Mouse (Mus musculus): Measurements from ENCODE around the gene Sec62.

Gene Sec62

GRCm38 (mm10) chr3:30792737-30793402, at the start of gene Sec62:
Sec62 (plus strand) TSS chr3:30792875.
- DNase-seq = peak; percentile 94

GRCm38 (mm10) chr3:30742891-30743290, 49.8 kb upstream of the Sec62 start:
- peak; percentile 18 for DNase-seq

- DNase-seq = no peak
These were observed 46.7 kb upstream of the Sec62 start, which contains the start of gene Samd7 for GRCm38 (mm10) chr3:30746006-30746405. Samd7 (plus strand) TSS chr3:30746293.

- DNase-seq = no peak
These were observed 44.4 kb upstream of the Sec62 start for GRCm38 (mm10) chr3:30748316-30748715.

- no peak for DNase-seq
These were observed 38.0 kb upstream of the Sec62 start for GRCm38 (mm10) chr3:30754696-30755095.

GRCm38 (mm10) chr3:30764877-30765276, 27.8 kb upstream of the Sec62 start:
- DNase-seq = no peak

GRCm38 (mm10) chr3:30765311-30766027, 27.2 kb upstream of the Sec62 start:
- DNase-seq = no peak

GRCm38 (mm10) chr3:30766177-30766576, 26.5 kb upstream of the Sec62 start:
- no peak for DNase-seq

GRCm38 (mm10) chr3:30767271-30767670, 25.4 kb upstream of the Sec62 start:
- peak; percentile 33 for DNase-seq

GRCm38 (mm10) chr3:30769755-30770515, 22.7 kb upstream of the Sec62 start:
- no peak for DNase-seq

GRCm38 (mm10) chr3:30771560-30771959, 21.1 kb upstream of the Sec62 start:
- no peak for DNase-seq

- no peak for DNase-seq
These were observed 20.0 kb upstream of the Sec62 start for GRCm38 (mm10) chr3:30772631-30773030.

- DNase-seq = peak; percentile 30
These were observed 18.0 kb upstream of the Sec62 start for GRCm38 (mm10) chr3:30774677-30775076.

GRCm38 (mm10) chr3:30777984-30778383, 14.7 kb upstream of the Sec62 start:
- DNase-seq = no peak

- DNase-seq = no peak
These were observed 4.1 kb upstream of the Sec62 start for GRCm38 (mm10) chr3:30788531-30788930.

- no peak for DNase-seq
These were observed 937 bp downstream of the Sec62 start for GRCm38 (mm10) chr3:30793403-30794221.

- DNase-seq = no peak
These were observed 9.5 kb downstream of the Sec62 start for GRCm38 (mm10) chr3:30802171-30802570.

GRCm38 (mm10) chr3:30812881-30813280, 20.2 kb downstream of the Sec62 start:
- no peak for DNase-seq

- DNase-seq = no peak
These were observed 26.0 kb downstream of the Sec62 start for GRCm38 (mm10) chr3:30818630-30819125.

- no peak for DNase-seq
These were observed 29.5 kb downstream of the Sec62 start for GRCm38 (mm10) chr3:30822163-30822562.

- no peak for DNase-seq
These were observed 33.4 kb downstream of the Sec62 start for GRCm38 (mm10) chr3:30826069-30826468.

- DNase-seq = no peak
These were observed 39.4 kb downstream of the Sec62 start for GRCm38 (mm10) chr3:30831848-30832606.

Measured in right cerebral cortex, adult 18-20 months (tissue).